Mouse (Mus musculus) spleen, adult 12 weeks (tissue): Measurements from ENCODE around the gene Cyp4a32.
"Not testable (repeated sequence)": the region's sequence is repeated elsewhere in the genome, so short reads cannot be mapped to it uniquely, and the experiment has no call there.

ENCODE experiments used
- DNase-seq: peaks from one replicate; pipeline ENCODE4 v3.0.0; 2022; ENCODE audit warnings: low spot score

Cyp4a32 gene

DNA sequence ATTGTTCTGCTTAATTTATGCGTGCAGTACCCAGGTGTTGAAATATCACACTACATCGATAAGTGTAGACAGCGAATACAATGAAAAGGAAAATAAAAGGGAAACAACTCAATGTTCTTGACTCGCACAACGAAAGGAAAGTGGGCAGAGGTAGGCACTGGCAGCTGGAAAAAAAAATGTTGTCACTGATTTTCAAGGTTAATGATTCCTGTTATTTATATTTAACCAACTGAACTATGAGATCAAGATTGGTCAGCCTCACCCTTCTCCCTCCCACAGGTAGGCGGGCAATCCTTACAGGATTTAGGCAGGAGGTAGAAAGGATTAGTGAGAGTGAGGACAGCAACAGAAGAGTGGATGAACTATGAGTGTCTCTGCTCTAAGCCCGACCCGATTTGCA, at the start of gene Cyp4a32:
Cyp4a32 (plus strand) TSS at position 359 of the 400 bp plus-strand sequence.
- DNase-seq, result not testable (repeated sequence)

DNA sequence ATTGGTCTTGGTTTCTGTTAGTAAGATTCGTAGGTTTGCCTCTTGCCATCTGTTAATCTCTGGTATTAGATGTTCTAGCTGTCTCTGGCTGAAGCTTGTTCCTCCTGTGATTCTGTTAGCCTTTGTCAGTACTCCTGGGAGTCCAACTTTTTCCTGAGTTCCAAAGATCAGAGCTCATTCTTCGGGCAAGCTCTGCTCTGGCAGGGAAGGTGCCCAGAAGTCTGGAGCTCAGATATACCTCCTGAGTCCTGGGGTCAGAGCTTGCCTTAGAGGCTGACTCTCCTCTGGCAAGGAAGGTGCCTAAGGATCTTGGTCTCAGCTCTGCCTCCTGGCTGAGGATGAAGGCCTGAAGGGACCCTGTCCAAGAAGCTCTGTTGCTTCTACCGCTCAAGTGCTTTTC, 48.0 kb upstream of the Cyp4a32 start:
- DNase-seq, result no peak

DNA sequence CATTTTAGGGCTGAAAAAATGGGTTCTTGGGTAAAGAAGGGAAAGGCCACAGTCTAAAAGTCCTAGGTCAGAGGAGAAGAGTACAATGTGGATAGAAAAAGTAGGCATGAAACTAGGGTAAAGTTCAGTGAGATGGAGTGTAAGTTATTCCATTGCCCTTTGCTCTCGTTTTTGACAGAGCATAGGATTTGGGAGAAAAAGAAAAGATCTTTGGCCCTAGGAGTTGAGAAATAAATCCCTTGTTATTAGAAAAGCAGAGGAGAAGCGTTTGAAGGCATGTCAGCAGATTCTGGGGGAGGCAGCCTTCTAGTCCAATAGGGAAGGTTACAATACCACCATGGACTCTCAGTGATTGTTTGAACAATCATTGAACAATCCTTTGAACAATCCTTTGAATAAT, 45.3 kb upstream of the Cyp4a32 start:
- no peak for DNase-seq

DNA sequence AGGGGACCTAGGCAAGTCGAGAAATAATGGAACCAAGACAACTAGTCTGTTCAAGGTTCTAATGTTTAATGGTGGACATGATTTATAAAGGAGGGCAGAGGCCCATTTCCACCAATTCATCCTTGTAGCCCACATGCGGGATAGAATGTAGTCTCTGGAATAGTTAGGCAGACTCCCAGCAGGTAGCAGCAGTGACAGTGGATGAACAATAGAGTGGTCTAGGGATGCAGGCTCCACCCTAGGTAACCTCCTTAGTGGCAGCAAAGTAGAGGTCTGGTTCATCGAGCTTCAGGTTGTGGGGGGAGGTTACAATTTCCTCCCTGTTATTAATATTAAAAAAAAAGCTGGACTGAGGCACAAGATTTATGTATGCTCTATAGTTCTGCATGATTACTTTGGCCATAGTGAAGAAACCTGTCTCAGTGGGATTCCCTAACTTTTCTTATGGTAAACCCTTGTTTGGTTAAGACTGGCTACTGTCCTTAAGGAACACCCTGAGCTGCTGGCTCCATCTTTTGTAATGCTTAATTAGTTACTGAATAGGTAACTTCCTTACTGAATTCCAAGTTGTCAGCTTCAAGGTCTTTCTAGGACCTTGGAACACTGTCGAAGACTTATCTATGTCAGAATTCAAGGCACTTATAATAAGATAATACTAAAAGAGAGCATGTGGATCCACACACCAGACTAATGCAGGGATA, 42.8 kb upstream of the Cyp4a32 start:
- DNase-seq, result no peak

DNA sequence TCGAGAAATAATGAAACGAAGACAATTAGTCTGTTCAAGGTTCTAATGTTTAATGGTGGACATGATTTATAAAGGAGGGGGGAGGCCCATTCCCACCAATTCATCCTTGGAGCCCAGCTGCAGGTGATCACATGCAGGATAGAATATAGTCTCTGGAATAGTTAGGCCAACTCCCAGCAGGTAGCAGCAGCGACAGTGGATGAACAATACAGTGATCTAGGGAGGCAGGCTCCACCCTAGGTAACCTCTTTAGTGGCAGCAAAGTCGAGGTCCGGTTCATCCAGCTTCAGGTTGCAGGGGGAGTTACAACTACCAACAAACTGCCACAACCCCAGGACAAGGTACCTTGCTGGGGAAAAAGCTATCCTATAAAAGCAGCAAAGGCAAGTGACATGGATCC, 39.5 kb upstream of the Cyp4a32 start:
- not testable (repeated sequence) for DNase-seq

DNA sequence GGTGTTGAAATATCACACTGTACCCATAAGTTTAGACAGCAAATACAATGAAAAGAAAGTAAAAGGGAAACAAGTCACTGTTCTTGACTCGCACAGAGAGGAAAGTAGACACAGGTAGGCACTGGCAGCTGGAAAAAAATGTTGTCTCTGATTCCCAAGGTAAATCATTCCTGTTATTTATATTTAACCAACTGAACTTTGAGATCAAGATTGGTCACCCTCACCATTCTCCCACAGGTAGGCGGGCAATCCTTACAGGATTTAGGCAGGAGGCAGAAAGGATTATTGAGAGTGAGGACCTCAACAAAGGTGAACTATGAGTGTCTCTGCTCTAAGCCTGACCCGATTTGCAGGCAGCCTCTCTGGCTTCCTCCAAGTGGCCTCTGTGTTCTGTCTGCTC, 37.4 kb upstream of the Cyp4a32 start, which contains the start of gene Cyp4a31:
Cyp4a31 (plus strand) TSS at position 249 of the 400 bp plus-strand sequence.
- no peak for DNase-seq

DNA sequence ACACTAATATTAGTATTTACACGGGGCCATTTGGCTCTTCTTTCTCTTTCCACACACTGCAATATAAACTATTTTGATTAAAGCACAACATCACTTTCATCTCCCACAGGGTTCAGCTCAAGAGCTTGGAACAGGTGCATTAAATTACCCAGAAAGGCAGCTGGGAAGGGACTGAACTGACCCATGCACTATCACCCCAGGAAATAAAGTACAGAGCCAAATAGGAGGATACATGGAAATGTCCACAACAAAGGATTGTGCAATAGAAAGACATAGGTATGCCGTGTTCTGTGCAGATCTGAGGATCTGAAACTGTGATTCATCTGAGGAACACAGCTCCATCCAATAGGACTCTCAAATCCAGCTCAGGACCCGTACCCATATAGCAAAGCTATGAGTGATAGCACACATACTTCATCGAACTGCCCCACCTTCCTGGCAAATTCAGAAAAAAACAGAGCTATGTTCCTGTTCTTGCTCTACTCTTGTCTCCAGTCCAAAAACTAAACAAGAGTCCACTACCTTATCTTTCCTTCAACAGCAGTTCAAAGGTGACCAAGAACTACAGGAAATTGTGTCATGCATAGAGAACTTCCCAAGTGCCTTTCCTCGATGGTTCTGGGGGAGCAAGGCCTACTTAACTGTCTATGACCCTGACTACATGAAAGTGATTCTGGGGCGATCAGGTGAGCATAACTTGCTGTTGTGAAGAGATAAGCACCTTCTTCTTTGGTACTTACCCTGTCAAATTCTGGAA, 36.1 kb upstream of the Cyp4a32 start:
- not testable (repeated sequence) for DNase-seq

DNA sequence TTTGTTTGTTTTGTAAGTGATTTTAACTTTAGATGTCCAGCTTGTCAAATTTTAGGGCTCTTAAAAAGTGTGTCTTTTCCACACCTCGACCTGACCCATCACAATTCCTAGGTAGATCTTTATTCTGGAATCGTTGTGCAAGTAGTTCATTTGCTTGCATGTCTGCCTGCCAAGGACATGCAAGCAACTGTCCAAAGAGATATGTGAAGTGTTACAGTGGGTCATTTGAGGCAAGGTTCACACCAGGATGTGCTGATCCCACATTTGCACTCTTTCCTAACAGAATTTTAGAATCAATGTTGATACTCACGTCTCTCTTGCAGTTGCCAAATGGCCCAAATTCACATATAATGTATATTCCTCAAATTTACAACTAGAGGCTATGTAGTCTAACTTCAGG, 25.5 kb upstream of the Cyp4a32 start:
- no peak for DNase-seq

DNA sequence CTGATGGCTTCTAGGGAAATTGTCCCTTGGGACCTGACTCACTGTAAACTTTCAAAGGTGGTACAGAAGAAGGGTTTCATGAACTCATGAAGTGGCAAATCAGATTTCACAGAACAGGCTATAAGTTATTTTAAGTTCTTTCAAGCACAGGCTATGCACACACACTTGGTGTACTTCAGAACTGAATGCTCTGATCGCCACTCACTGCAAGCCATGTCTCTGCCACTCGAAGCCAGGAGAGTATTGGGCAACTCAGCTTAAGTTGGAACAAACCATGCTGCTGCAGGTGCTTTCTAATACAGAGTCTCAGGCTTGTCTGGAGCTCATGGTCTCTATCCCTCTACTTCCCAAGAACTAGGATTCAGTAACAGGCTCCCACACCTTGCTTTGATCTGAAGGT, 25.0 kb upstream of the Cyp4a32 start:
- no peak for DNase-seq

DNA sequence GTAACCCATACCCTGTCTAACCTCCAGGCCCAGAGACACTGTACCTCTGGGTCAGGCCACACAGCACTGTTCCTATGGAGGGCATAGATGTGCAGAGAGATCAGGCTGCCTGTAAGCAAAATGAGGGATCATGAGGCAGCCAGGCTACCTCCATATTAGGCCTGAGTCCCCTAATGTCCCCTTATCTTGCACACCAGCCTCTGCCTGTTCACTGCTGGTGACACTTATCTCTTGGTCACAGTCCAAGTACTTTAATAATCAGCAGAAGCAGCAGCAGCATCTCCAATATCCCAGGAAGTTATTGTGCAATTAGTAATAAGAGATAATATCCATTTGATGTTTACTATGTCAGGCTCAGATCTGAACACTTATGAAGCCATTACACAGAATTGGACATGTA, 17.7 kb upstream of the Cyp4a32 start:
- DNase-seq, result peak; percentile 41

DNA sequence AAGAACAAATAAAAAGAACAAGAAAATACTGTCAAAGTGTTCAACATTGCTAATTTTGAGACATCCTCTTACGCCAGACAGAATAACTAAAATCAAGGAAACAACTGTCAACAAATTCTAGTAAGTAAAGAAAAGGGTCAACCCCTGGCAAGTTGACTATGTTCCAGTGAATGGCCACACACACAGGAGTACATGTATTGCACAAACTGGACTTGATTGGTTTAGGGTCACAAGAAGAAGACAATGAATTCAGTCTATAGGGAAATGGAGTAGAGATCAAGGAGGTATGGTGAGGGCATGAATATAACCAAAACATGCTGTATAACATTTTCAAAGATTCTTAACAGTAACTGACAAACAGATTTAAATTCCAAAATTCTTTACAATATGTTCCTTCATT, 4.4 kb upstream of the Cyp4a32 start:
- DNase-seq, result no peak

DNA sequence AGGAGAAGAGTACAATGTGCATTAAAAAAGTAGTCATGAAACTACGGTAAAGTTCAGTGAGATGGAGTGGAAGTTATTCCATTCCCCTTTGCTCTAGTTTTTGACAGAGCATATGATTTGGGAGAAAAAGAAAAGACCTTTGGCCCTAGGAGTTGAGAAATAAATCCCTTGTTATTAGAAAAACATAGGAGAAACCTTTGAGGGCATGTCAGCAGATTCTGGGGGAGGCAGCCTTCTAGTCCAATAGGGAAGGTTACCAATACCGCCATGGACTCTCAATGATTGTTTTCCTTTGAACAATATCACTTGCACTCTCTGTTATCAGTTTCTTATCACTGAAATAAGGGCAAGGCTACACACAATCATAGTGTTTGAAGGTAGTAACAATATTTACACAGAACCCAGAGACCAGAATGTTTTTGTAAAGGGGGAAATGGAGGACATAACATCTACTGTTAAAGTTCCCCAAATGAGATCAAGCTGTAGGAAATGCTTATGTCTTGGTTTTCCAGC, 3.9 kb upstream of the Cyp4a32 start:
- DNase-seq, result no peak

DNA sequence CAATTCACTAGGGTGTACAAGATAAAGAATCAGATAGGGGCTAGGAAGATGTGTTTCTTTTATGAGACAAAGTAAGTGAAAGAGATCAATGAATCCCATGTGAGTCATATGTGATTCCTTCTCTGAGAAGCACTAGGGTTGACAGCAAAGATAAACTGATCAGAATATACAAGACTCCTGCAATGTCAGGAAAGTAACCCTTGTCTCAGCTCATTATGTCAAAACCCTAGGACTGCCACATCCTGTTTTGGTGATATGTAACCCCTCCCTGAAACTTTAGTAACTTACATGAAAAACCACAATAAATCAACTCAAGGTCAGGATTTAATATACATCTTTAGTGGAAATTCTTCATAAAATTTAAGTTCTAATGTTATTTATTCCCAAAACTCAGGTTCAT, 13.2 kb downstream of the Cyp4a32 start:
- no peak for DNase-seq

DNA sequence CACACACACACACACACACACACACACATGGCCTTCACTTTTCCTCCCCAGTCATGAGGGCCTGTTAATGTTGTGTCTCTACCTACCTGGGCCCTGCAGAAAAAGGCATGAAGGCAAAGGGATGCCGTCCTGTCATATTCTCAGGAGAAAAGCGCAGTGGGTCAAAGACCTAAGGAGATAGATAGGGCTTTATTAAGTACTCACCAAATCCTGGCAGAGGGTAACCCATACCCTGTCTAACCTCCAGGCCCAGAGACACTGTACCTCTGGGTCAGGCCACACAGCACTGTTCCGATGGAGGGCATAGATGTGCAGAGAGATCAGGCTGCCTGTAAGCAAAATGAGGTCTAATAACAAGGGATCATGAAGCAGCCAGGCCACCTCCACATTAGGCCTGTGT, 24.8 kb downstream of the Cyp4a32 start:
- not testable (repeated sequence) for DNase-seq

DNA sequence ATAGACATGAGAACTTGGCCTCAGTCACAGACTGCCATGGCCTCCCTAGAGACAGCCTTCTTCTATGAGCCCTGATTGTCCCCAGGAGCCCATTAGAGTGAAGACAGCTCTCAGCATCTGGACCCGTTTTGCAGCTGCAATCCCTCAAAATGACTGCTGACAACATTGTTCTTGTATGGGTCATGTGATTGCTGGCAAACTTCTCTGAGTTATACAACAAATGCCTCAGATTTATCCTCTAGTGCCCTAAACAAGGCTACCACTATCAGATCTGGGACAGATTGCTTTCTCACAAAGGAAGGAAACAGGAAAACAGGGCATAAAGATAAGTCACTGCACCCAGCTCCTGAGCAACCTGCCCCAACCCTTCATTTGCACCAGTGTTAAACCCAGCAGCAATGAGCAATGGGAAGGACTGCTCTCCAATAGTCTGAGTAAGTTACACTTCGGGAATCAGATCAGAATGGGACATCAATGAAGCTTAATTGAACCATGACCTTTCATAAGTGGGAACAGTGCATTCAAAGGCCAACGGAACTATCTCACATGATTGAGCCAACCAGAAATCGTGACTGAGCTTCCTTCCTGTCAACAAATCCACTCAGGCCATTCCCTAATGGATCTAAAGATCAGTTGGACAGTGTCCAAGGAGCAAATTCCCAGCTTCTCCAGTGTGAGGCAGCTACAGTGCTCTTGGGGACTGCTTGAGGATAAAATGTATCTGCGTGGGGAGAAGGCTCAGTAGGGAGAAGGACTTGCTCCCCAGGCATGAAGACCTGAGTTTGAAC, 42.4 kb downstream of the Cyp4a32 start:
- no peak for DNase-seq

DNA sequence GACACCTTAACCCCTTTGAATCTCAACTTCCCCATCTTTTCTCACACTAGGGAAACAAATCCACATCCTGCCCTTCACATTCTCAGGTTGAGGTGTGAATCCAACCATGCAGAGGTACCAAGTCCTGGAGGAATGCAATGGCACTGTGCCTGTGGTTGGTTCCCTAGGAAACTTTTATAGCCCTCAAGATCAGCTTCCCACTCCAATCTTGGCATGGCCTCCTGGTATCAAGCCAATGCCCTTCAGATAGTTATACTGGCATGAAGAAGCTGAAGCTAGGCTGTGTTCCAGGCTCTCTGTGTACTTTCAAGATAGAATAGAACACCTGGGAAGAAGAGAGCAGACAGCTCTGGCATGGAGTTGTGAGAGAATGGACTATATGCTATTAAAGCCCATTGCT, 44.6 kb downstream of the Cyp4a32 start:
- DNase-seq, result no peak

DNA sequence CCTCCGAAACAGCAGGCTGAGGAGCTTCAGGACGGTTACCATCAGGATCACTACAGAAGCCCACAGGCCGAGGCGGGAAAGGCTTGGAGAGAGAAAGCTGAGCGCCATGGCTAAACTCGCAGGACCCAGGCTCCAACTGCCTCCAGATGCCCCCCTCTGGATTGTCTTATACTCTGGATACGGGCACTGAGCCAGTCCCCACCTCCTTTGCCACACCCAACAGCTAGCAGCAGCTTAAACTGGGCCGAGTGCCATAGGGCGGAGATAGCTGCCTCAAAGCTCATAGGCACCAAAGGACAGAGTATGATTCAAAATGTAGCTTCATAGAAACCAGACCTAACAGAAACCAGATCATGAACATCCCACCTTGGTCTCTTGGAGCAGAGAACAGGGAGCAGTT, 46.8 kb downstream of the Cyp4a32 start, which contains the start of gene Cyp4b1:
Cyp4b1 (minus strand) TSS at position 144 of the 400 bp plus-strand sequence.
- peak; percentile 17 for DNase-seq

DNA sequence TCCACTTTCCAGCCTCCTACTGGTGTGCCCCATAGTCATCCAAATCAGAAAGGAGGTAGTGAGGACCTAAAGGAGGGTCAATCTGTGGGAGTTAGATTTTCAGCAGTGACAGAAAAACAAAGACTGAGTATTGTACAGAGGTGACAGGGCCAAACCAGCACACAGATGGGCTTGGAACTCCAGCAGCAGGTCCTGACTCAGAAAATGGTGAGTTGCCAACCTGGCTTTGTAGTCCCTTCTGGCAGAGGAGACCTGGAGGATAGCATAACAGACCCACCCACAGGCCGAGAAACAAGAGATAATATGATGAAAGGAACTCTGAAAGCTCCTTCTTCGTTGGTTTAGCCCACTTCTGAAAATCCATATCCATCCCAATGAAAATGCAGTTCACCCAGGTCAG, 48.0 kb downstream of the Cyp4a32 start:
- no peak for DNase-seq

DNA sequence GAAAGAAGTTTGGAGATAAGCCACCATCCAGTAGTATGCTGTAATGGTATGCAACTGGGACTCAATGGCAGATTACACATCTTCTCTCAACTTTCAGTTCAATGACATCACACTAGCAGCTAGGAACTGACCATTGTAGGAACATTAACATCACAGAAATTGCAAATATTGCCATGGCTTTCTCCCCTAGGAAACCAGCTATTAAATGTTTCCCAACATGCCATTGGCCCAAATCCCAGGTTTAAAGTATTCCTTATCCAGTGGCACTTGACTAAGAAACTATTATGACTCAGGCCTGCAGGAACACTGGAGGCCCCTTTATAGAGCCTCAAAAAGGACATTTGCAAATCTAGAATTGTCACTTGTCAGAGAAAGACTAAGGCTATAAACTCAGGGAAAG, 48.6 kb downstream of the Cyp4a32 start:
- DNase-seq, result no peak

DNA sequence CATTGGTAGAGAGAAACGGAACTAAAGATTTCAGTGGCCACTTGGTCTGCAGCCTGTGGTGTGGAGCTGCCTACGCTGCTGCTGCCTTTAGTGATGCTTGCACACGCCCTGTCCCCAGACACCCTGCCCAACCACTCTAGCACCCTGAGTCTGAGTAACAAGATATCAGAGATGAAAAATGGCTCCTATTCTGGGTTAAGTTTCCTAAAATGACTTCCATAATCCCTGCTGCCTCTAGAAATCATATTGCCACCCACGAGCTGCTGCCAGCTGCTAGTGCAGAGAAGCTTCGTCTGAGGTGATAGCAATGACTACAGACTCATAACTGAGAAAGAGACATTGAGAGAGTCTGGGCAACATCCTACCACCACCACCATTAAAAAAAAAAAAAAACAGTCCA, 50.1 kb downstream of the Cyp4a32 start:
- DNase-seq, result no peak

DNA sequence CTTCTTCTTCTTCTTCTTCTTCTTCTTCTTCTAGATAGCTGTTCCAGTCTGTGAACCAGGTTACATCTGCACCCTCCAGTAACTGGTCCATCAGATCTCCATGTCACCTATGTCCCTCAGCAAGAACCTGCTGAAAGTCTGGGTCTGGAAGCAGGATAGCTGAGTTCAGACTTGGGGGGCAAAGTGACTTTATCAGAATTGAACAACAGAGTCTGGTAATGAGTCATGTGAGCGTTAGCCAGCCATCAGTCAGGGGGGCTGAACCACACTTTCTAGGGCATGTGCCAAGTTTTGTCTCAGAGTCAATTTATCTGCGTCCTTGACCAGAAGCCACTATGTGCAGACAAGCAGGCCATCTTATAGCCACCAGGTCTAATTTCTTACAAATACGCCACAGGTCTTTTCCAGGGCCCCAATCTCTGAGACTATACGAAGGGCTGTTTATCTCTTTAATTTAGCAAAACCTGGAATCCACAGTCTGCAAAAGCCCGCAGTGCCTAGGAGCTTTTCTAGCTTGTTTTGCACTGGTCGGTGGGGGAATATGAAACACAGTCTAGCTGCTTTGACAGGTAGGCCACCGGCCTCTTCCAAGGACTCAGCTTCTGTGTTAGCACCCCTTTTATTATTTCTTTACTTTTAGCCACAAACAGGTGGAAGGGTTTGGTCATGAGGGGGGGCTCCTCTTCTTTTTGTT, 55.2 kb downstream of the Cyp4a32 start:
- not testable (repeated sequence) for DNase-seq

DNA sequence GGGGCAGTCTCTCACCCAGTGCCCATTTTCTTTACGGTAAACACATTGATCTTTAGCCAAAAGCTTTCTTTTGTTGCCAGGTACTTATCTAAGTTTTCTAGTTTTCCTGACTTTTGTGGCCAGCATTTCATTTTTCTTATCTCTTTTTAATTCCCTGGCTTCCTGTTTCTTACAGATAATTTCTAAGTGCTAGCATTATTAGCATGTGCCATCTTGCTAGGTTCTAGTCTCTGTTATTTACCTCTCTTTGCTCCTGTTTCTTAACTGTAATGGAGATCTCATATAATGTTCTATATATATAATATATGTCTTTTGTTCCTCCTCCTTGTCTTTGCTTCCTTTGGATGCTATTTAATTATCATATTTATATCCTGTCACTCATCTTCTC, 55.8 kb downstream of the Cyp4a32 start:
- DNase-seq, result not testable (repeated sequence)
